Mouse (Mus musculus) C2C12 (cell line): ENCODE measurements at regions not wholly inside any gene's neighbourhood (a gene's known extent, or its start where the extent isn't known, plus 50 kb on each side); places are given as distances from the start of the nearest gene placed in this dataset.

Source experiments
- CTCF ChIP-seq: IDR thresholded peaks from one replicate; pipeline ENCODE4 v1.5.1; 2011; ENCODE audit not compliant: control insufficient read depth, insufficient read depth, insufficient read length
- MAX ChIP-seq: IDR thresholded peaks from one replicate; pipeline ENCODE4 v1.6.1; 2011; ENCODE audit warnings: mild to moderate bottlenecking, control low read depth

DNA sequence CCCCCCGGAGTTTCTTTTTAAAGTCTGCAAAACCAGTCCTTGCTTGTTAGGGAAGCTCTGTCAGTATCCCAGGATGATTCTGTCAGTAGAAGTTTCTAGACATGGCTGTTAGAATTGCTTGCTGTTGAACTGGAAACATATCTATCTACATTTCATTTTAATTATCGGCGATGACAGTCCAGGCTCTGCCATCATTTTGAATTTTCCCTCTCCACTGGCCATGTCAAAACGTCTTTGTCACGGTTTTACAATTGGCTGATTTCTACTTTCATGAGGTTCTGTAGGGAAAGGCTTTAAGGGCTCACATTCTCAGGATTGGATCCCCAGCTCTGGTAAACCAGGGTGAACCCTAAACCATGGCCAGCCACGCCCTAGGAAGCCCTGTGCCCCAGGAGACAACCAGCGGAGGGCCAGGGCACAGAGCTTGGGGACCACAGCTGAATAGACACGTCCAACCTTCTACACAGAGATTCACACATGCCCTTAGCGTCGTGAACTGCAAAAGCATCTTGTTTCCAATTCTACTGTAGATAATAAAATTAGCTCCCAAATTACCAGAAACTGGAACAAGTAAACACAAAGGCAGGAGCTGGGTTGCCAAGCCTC lies 177.8 kb downstream of the Efcab1 start:
- TF ChIP-seq CTCF: no peak
- no peak for TF ChIP-seq MAX
